Mouse (Mus musculus): ENCODE data around the gene Tapbpl.

GRCm38 (mm10) chr6:125222577-125222976 lies 9.1 kb downstream of the Tapbpl start:
- no peak for TF ChIP-seq HCFC1 (IDR thresholded peaks at IDR 0.05; ENCODE audit: borderline replicate concordance, insufficient read depth, low read length)
- no peak for TF ChIP-seq CHD2 (IDR thresholded peaks at IDR 0.05; ENCODE audit: low read depth, low read length)
- no peak for TF ChIP-seq ZC3H11A (IDR thresholded peaks at IDR 0.05; ENCODE audit: borderline replicate concordance, low read depth, low read length)
- TF ChIP-seq MAFK (IDR thresholded peaks at IDR 0.05; ENCODE audit: insufficient read depth, low read depth, low read length), result no peak
- TF ChIP-seq ZNF384 (IDR thresholded peaks at IDR 0.05; ENCODE audit: low read depth, low read length), result no peak
